Mouse (Mus musculus) cerebellum, postnatal 36 days (tissue): ENCODE measurements around the gene Zfp110.
"Not testable (repeated sequence)": the region's sequence is repeated elsewhere in the genome, so short reads cannot be mapped to it uniquely, and the experiment has no call there.

Experiments used
- DNase-seq, 2 experiments: peaks; one replicate each; pipeline ENCODE4 v3.0.0; 2021 to 2022; ENCODE audit warnings: mixed read lengths in 2 of 2

The Zfp110 gene

GRCm38 (mm10) chr7:12834162-12835120 is at the start of gene Zfp110:
Zfp110 (plus strand) TSS chr7:12834761.
- DNase-seq, result peak; percentile 86 to 89

- DNase-seq, result no peak
Measured at GRCm38 (mm10) chr7:12787333-12787732, 47.2 kb upstream of the Zfp110 start.

GRCm38 (mm10) chr7:12788025-12788424 is 46.5 kb upstream of the Zfp110 start:
- no peak for DNase-seq

- DNase-seq, result not testable (repeated sequence)
Measured at GRCm38 (mm10) chr7:12792624-12793023, 41.9 kb upstream of the Zfp110 start.

- no peak for DNase-seq
Measured at GRCm38 (mm10) chr7:12797971-12798370, 36.6 kb upstream of the Zfp110 start.

GRCm38 (mm10) chr7:12799554-12799953 is 35.0 kb upstream of the Zfp110 start:
- no peak for DNase-seq

GRCm38 (mm10) chr7:12802866-12803726 is 31.5 kb upstream of the Zfp110 start, which contains the start of gene Zscan18:
Zscan18 (minus strand) TSS chr7:12803635.
- DNase-seq, result peak; percentile 81 to 84

GRCm38 (mm10) chr7:12803727-12804071 is 30.9 kb upstream of the Zfp110 start:
- no peak for DNase-seq

GRCm38 (mm10) chr7:12815566-12815965 is 19.0 kb upstream of the Zfp110 start:
- no peak for DNase-seq

GRCm38 (mm10) chr7:12818521-12819295 is 15.9 kb upstream of the Zfp110 start, which contains the start of gene Zfp329:
Zfp329 (minus strand) TSS chr7:12818858.
- peak; percentile 93 to 94 for DNase-seq

- no peak for DNase-seq
Measured at GRCm38 (mm10) chr7:12835193-12835671, 671 bp downstream of the Zfp110 start.

- DNase-seq, result no peak
Measured at GRCm38 (mm10) chr7:12835779-12836178, 1.2 kb downstream of the Zfp110 start.

GRCm38 (mm10) chr7:12874301-12874700 is 39.7 kb downstream of the Zfp110 start:
- DNase-seq, result no peak

- DNase-seq, result no peak
Measured at GRCm38 (mm10) chr7:12880036-12880435, 45.5 kb downstream of the Zfp110 start.

GRCm38 (mm10) chr7:12880497-12880896 is 45.9 kb downstream of the Zfp110 start:
- peak in 1 of 2 experiments; percentile 9 for DNase-seq

- DNase-seq, result peak; percentile 95 to 96
Measured at GRCm38 (mm10) chr7:12880911-12881660, 46.5 kb downstream of the Zfp110 start, which contains the start of gene Zfp128. Zfp128 (plus strand) TSS chr7:12881177.

- DNase-seq, result no peak
Measured at GRCm38 (mm10) chr7:12886563-12887266, 52.2 kb downstream of the Zfp110 start.

- no peak for DNase-seq
Measured at GRCm38 (mm10) chr7:12887585-12887984, 53.0 kb downstream of the Zfp110 start.

GRCm38 (mm10) chr7:12890928-12891327 is 56.4 kb downstream of the Zfp110 start:
- DNase-seq, result no peak

GRCm38 (mm10) chr7:12891334-12891733 is 56.8 kb downstream of the Zfp110 start:
- DNase-seq, result no peak
